Mouse (Mus musculus): ENCODE results near the gene Specc1.

Gene Specc1

GRCm38 (mm10) chr11:62018315-62019205 is 62.0 kb downstream of the Specc1 start:
- no peak for DNase-seq

- DNase-seq, result no peak
These were observed 63.3 kb downstream of the Specc1 start for GRCm38 (mm10) chr11:62019857-62020256.

GRCm38 (mm10) chr11:62020898-62021297 is 64.3 kb downstream of the Specc1 start:
- DNase-seq, result no peak

- DNase-seq, result no peak
These were observed 65.5 kb downstream of the Specc1 start for GRCm38 (mm10) chr11:62022105-62022504.

- no peak for DNase-seq
These were observed 66.3 kb downstream of the Specc1 start for GRCm38 (mm10) chr11:62022718-62023493.

- no peak for DNase-seq
These were observed 67.1 kb downstream of the Specc1 start for GRCm38 (mm10) chr11:62023494-62024233.

GRCm38 (mm10) chr11:62024234-62024601 is 67.7 kb downstream of the Specc1 start:
- peak; percentile 28 to 46 for DNase-seq

- DNase-seq, result no peak
These were observed 68.4 kb downstream of the Specc1 start for GRCm38 (mm10) chr11:62024952-62025351.

GRCm38 (mm10) chr11:62025770-62026169 is 69.2 kb downstream of the Specc1 start:
- no peak for DNase-seq

- no peak for DNase-seq
These were observed 69.8 kb downstream of the Specc1 start for GRCm38 (mm10) chr11:62026345-62026815.

GRCm38 (mm10) chr11:62027271-62027670 is 70.7 kb downstream of the Specc1 start:
- DNase-seq, result peak in 1 of 2 experiments; percentile 17

- DNase-seq, result no peak
These were observed 71.1 kb downstream of the Specc1 start for GRCm38 (mm10) chr11:62027705-62028104.

- DNase-seq, result no peak
These were observed 72.6 kb downstream of the Specc1 start for GRCm38 (mm10) chr11:62029171-62029570.

- DNase-seq, result no peak
These were observed 78.0 kb downstream of the Specc1 start for GRCm38 (mm10) chr11:62034564-62034963.

- no peak for DNase-seq
These were observed 78.7 kb downstream of the Specc1 start for GRCm38 (mm10) chr11:62035220-62035619.

- DNase-seq, result no peak
These were observed 83.6 kb downstream of the Specc1 start for GRCm38 (mm10) chr11:62040122-62040521.

GRCm38 (mm10) chr11:62044627-62045026 is 88.1 kb downstream of the Specc1 start:
- DNase-seq, result peak; percentile 32 to 37

GRCm38 (mm10) chr11:62045964-62046363 is 89.4 kb downstream of the Specc1 start:
- DNase-seq, result no peak

- DNase-seq, result peak; percentile 75 to 89
These were observed 91.5 kb downstream of the Specc1 start for GRCm38 (mm10) chr11:62047817-62048640.

GRCm38 (mm10) chr11:62049170-62049569 is 92.6 kb downstream of the Specc1 start:
- no peak for DNase-seq

GRCm38 (mm10) chr11:62050356-62051330 is 94.1 kb downstream of the Specc1 start:
- peak; percentile 68 to 79 for DNase-seq
